In genomic region chr6:140514205-140515110, GRCm38 (mm10) we compare ENCODE assay signal across 8 mouse cellular contexts.
DNase-seq lines count a peak whose midpoint lies in the region; ATAC-seq and TF ChIP-seq lines count a peak whose summit lies in the region.

No protein-coding gene starts in this region.

- in situ Hi-C loops in CH12.LX (cut with MboI; ENCODE audit: low pct_ligation_motif_present, low pct_unique_long_range_greater_than_20kb, low sequenced_read_pairs): no loop called here

- TF ChIP-seq RAD21 in CH12.LX (IDR thresholded peaks at IDR 0.05; ENCODE audit: low read depth, low read length): no peak

- ATAC-seq in forebrain, embryonic 11.5 days (replicated peaks; ENCODE audit: low FRiP score): peak; percentile 55
- ATAC-seq in hindbrain, postnatal 0 days: 0 out of 2 replicates have a peak, but pooled peaks have one; percentile 14
- 0 out of 2 replicates have a peak, but pooled peaks have one; percentile 41 for ATAC-seq in stomach, embryonic 16.5 days (ENCODE audit: insufficient read depth, low FRiP score)

- H3K9me3 ChIP-seq in CH12.LX (replicated peaks; ENCODE audit: low read length): no peaks in the 10 kb centered on the region
- H3K9me3 ChIP-seq in forebrain, embryonic 11.5 days (ENCODE audit: control insufficient read depth, low read length): no peaks in the 10 kb centered on the region
- H3K9me3 ChIP-seq in hindbrain, postnatal 0 days (ENCODE audit: low read length): no peaks in the 10 kb centered on the region
- no peaks in the 10 kb centered on the region for H3K9me3 ChIP-seq in stomach, embryonic 16.5 days (replicated peaks; ENCODE audit: control insufficient read depth, low read length)

- H3K4me1 ChIP-seq in CH12.LX (ENCODE audit: control insufficient read depth in 1 of 2, insufficient read depth in 2 of 2): no peaks in the 10 kb centered on the region
- peaks cover 5% of the 10 kb centered on the region; the same call in 1 of the 2 replicates for H3K4me1 ChIP-seq in forebrain, embryonic 11.5 days (replicated peaks; ENCODE audit: control insufficient read depth, insufficient read depth, low read length)
- peaks cover 6% of the 10 kb centered on the region for H3K4me1 ChIP-seq in hindbrain, postnatal 0 days (ENCODE audit: insufficient read depth, low read length)
- peaks cover 15% of the 10 kb centered on the region for H3K4me1 ChIP-seq in stomach, embryonic 16.5 days (ENCODE audit: control insufficient read depth, insufficient read depth, low read length)

- 0 out of 2 replicates have a peak, but pooled peaks have one; percentile 20 for TF ChIP-seq EP300 in CH12.LX (IDR thresholded peaks at IDR 0.05; ENCODE audit: low read length)

- H3K79me2 ChIP-seq in CH12.LX (replicated peaks; ENCODE audit: control insufficient read depth, extremely low read depth, insufficient read depth, poor library complexity, severe bottlenecking): no peaks in the 10 kb centered on the region

- no peaks in the 10 kb centered on the region for H3K27me3 ChIP-seq in CH12.LX (replicated peaks)
- no peaks in the 10 kb centered on the region for H3K27me3 ChIP-seq in forebrain, embryonic 11.5 days (ENCODE audit: control insufficient read depth, insufficient read depth, low read length)
- no peaks in the 10 kb centered on the region for H3K27me3 ChIP-seq in hindbrain, postnatal 0 days (ENCODE audit: insufficient read depth, low read length)
- no peaks in the 10 kb centered on the region for H3K27me3 ChIP-seq in stomach, embryonic 16.5 days (ENCODE audit: control insufficient read depth, insufficient read depth, low read length)

- DNase-seq in 3T3-L1 (ENCODE audit: low read depth, low spot score): peak; percentile 73
- no peak for DNase-seq in CH12.LX (ENCODE audit: extremely low read depth)
- no peak for DNase-seq in forebrain, embryonic 11.5 days (ENCODE audit: low spot score)
- DNase-seq in hindbrain, postnatal 0 days (ENCODE audit: low spot score): peak; percentile 38
- peak; percentile 34 for DNase-seq in lung, postnatal 14 days
- no peak for DNase-seq in layer of hippocampus, postnatal 36 days
- DNase-seq in testis, postnatal 10 days (ENCODE audit: low spot score): no peak

- H3K9ac ChIP-seq in CH12.LX (ENCODE audit: insufficient read depth, low read depth): no peak overlapping the region
- H3K9ac ChIP-seq in forebrain, embryonic 11.5 days (ENCODE audit: low read length): no peak overlapping the region
- H3K9ac ChIP-seq in hindbrain, postnatal 0 days (replicated peaks; ENCODE audit: low read length): no peak overlapping the region
- H3K9ac ChIP-seq in stomach, embryonic 16.5 days (ENCODE audit: low read length): no peak overlapping the region

- H3K4me2 ChIP-seq in CH12.LX (ENCODE audit: insufficient read depth, low read depth, poor library complexity, severe bottlenecking): no peak overlapping the region
- no peak overlapping the region for H3K4me2 ChIP-seq in forebrain, embryonic 11.5 days (ENCODE audit: low read depth, low read length, severe bottlenecking)
- no peak overlapping the region for H3K4me2 ChIP-seq in hindbrain, postnatal 0 days (ENCODE audit: low read depth, low read length)
- H3K4me2 ChIP-seq in stomach, embryonic 16.5 days (ENCODE audit: low read depth, low read length): no peak overlapping the region

- dilution Hi-C loops in CH12.LX (cut with MboI; ENCODE audit: extremely low pct_ligation_motif_present, extremely low pct_unique_long_range_greater_than_20kb, low sequenced_read_pairs): no loop called here

- no peak overlapping the region for H3K27ac ChIP-seq in CH12.LX (ENCODE audit: insufficient read depth, low read depth)
- no peak overlapping the region for H3K27ac ChIP-seq in forebrain, embryonic 11.5 days (ENCODE audit: low read depth, low read length)
- H3K27ac ChIP-seq in hindbrain, postnatal 0 days: no peak overlapping the region
- 0 out of 2 replicates have a peak overlapping the region, but pooled peaks have one; percentile 42 for H3K27ac ChIP-seq in stomach, embryonic 16.5 days (ENCODE audit: low read length)

- WGBS in forebrain, embryonic 11.5 days: 18% methylated on average over 8 of the region's 8 CpGs
- 19% methylated on average over 8 of the region's 8 CpGs for WGBS in hindbrain, postnatal 0 days
- WGBS in stomach, embryonic 16.5 days: 21% methylated on average over 8 of the region's 8 CpGs

- no peak overlapping the region for H3K4me3 ChIP-seq in CH12.LX (replicated peaks in 1 of 3; ENCODE audit: low read depth in 2 of 3, low read length in 2 of 3, poor library complexity in 1 of 3)
- H3K4me3 ChIP-seq in forebrain, embryonic 11.5 days (ENCODE audit: low read depth, low read length): no peak overlapping the region
- no peak overlapping the region for H3K4me3 ChIP-seq in hindbrain, postnatal 0 days (ENCODE audit: low read length)
- no peak overlapping the region for H3K4me3 ChIP-seq in stomach, embryonic 16.5 days (replicated peaks; ENCODE audit: low read length)

- TF ChIP-seq POLR2A in CH12.LX (IDR thresholded peaks at IDR 0.05; ENCODE audit: low read depth, low read length): no peak

- no peak for TF ChIP-seq CTCF in CH12.LX (conservative IDR thresholded peaks at IDR 0.05 in 1 of 2, IDR thresholded peaks at IDR 0.05 in 1 of 2; ENCODE audit: low read depth in 2 of 2, low read length in 2 of 2)
- TF ChIP-seq CTCF in hindbrain, postnatal 0 days (IDR thresholded peaks at IDR 0.05; ENCODE audit: low read depth): no peak

- no peaks in the 10 kb centered on the region for H3K36me3 ChIP-seq in CH12.LX (replicated peaks in 1 of 2; ENCODE audit: control insufficient read depth in 1 of 2, insufficient read depth in 1 of 2, low read length in 1 of 2)
- no peaks in the 10 kb centered on the region for H3K36me3 ChIP-seq in forebrain, embryonic 11.5 days (ENCODE audit: control insufficient read depth, insufficient read depth, low read length)
- no peaks in the 10 kb centered on the region for H3K36me3 ChIP-seq in hindbrain, postnatal 0 days (ENCODE audit: insufficient read depth, low read length)
- H3K36me3 ChIP-seq in stomach, embryonic 16.5 days (ENCODE audit: control insufficient read depth, insufficient read depth, low read length): no peaks in the 10 kb centered on the region

TF ChIP-seq in CH12.LX, 34 proteins besides CTCF, POLR2A, EP300 and RAD21:
- TF ChIP-seq TCF12 (IDR thresholded peaks at IDR 0.05; ENCODE audit: low read depth, low read length) (no peak), JUN (IDR thresholded peaks at IDR 0.05; ENCODE audit: insufficient read depth, low read depth, low read length) (no peak), MEF2A (IDR thresholded peaks at IDR 0.05; ENCODE audit: borderline replicate concordance, low read depth, low read length) (no peak), ETS1 (conservative IDR thresholded peaks at IDR 0.05; ENCODE audit: low read depth, low read length) (no peak), KAT2A (IDR thresholded peaks at IDR 0.05; ENCODE audit: insufficient replicate concordance, low read length) (no peak), ZKSCAN1 (IDR thresholded peaks at IDR 0.05; ENCODE audit: borderline replicate concordance, low read depth, low read length) (no peak), USF1 (IDR thresholded peaks at IDR 0.05; ENCODE audit: low read depth, low read length) (no peak), GABPA (IDR thresholded peaks at IDR 0.05; ENCODE audit: insufficient replicate concordance, low read depth, low read length) (no peak), CHD2 (IDR thresholded peaks at IDR 0.05; ENCODE audit: low read length) (no peak), MAX (IDR thresholded peaks at IDR 0.05; ENCODE audit: low read length) (no peak), SMC3 (IDR thresholded peaks at IDR 0.05; ENCODE audit: low read depth, low read length) (no peak), MAFK (IDR thresholded peaks at IDR 0.05; ENCODE audit: insufficient replicate concordance, low read length) (no peak), CHD1 (IDR thresholded peaks at IDR 0.05; ENCODE audit: low read depth, low read length) (no peak), ZNF384 (IDR thresholded peaks at IDR 0.05; ENCODE audit: low read depth, low read length) (no peak; the same call in 1 of the 2 replicates), USF2 (conservative IDR thresholded peaks at IDR 0.05; ENCODE audit: low read depth, low read length) (no peak), MYC (IDR thresholded peaks at IDR 0.05; ENCODE audit: low read depth, low read length) (no peak), TBP (conservative IDR thresholded peaks at IDR 0.05; ENCODE audit: low read depth, low read length) (no peak)

Comparison
In these comparisons a context has a peak if more than half of its experiments do, and no peak if none do; other contexts are left out.
1. DNase-seq: peak in 3T3-L1 (single experiment), hindbrain, postnatal 0 days (single experiment) and lung, postnatal 14 days (single experiment); none in CH12.LX (single experiment), forebrain, embryonic 11.5 days (single experiment), layer of hippocampus, postnatal 36 days (0 of 2) and testis, postnatal 10 days (single experiment).
2. Peak in every context shown above with its lines, with median percentiles within 50 percentile points of each other: ATAC-seq.